Mouse (Mus musculus) heart, embryonic 11.5 days (tissue): ENCODE measurements around the gene Cdpf1. TPM values are rescaled to one million over a fixed set of nuclear protein-coding genes. Genes with fewer than 3 reads are reported as not detected.
"Not testable (repeated sequence)": the region's sequence is repeated elsewhere in the genome, so short reads cannot be mapped to it uniquely, and the experiment has no call there.

Experiments used
- ATAC-seq: fragments of 200-750 bp; cut with Nextera tagmentation; replicated peaks from 2 replicates; pipeline ENCODE4 v1.8.0; 2017; ENCODE audit warnings: moderate library complexity; ENCODE audit not compliant: insufficient number of reproducible peaks, low FRiP score, low TSS enrichment
- H3K27ac ChIP-seq: fragments of 300-500 bp; sonication (generic); 2 replicates; pipeline ENCODE4 v1.5.1; 2014; ENCODE audit warnings: mild to moderate bottlenecking, low read depth, low read length
- H3K27me3 ChIP-seq: fragments of 300-500 bp; sonication (generic); 2 replicates; pipeline ENCODE4 v1.6.1; 2014; ENCODE audit warnings: mild to moderate bottlenecking, low read length, mixed read lengths; ENCODE audit not compliant: control insufficient read depth, insufficient read depth
- H3K36me3 ChIP-seq: fragments of 300-500 bp; sonication (generic); 2 replicates; pipeline ENCODE4 v1.6.1; 2014; ENCODE audit warnings: mild to moderate bottlenecking, low read length, moderate library complexity, mixed read lengths; ENCODE audit not compliant: control insufficient read depth, insufficient read depth
- H3K4me1 ChIP-seq: fragments of 300-500 bp; sonication (generic); 2 replicates; pipeline ENCODE4 v1.6.1; 2014; ENCODE audit warnings: low read length; ENCODE audit not compliant: control insufficient read depth, insufficient read depth
- H3K4me2 ChIP-seq: fragments of 300-500 bp; sonication (generic); 2 replicates; pipeline ENCODE4 v1.6.1; 2014; ENCODE audit warnings: mild to moderate bottlenecking, moderate library complexity
- H3K4me3 ChIP-seq: fragments of 300-500 bp; sonication (generic); 2 replicates; pipeline ENCODE4 v1.5.1; 2014; ENCODE audit warnings: low read depth, low read length
- H3K9ac ChIP-seq: fragments of 300-500 bp; sonication (generic); 2 replicates; pipeline ENCODE4 v1.6.1; 2014; ENCODE audit warnings: mild to moderate bottlenecking, low read depth, low read length, moderate library complexity
- H3K9me3 ChIP-seq: fragments of 300-500 bp; sonication (generic); replicated peaks from 2 replicates; pipeline ENCODE4 v1.6.1; 2016; ENCODE audit warnings: low read length; ENCODE audit not compliant: control insufficient read depth
- WGBS: fragments of 180-500 bp; shearing (Covaris S2); extraction: QIAGEN DNeasy Blood & Tissue Kit; methylation state at CpG from one replicate; pipeline ENCODE4 v1.1.7; 2014; ENCODE audit not compliant: insufficient replicate concordance; 5-methylcytosine and 5-hydroxymethylcytosine counted together
- polyA plus RNA-seq: library from polyadenylated mRNA; unstranded; fragments of >200 nt; fragmentation: Nextera tagmentation; extraction: Ambion mirVana; gene quantifications from 2 replicates; pipeline ENCODE4 v1.2.1, GENCODE M21; 2014

Gene Cdpf1
- polyA plus RNA-seq, 1 experiment from 2014 or later = 37.1 TPM

GRCm38 (mm10) chr15:85783146-85783545 is 28.4 kb downstream of the Cdpf1 start:
- Histone ChIP-seq H3K9me3 (no peaks in the 10 kb centered on the region), H3K36me3 (no peaks in the 10 kb centered on the region), H3K27me3 (no peaks in the 10 kb centered on the region), H3K4me2 (no peak overlapping the region), H3K4me1 (no peaks in the 10 kb centered on the region), H3K4me3 (no peak overlapping the region), H3K27ac (no peak overlapping the region), H3K9ac (no peak overlapping the region)
- WGBS = 87% methylated on average over 4 of the region's 4 CpGs
- ATAC-seq = no peak

- ATAC-seq, H3K4me1 ChIP-seq, H3K9me3 ChIP-seq, H3K4me3 ChIP-seq, H3K9ac ChIP-seq, H3K36me3 ChIP-seq, H3K27me3 ChIP-seq, H3K27ac ChIP-seq, H3K4me2 ChIP-seq: not testable (repeated sequence)
- WGBS = 84% methylated on average over 6 of the region's 6 CpGs
Observed at GRCm38 (mm10) chr15:85778891-85779290, 32.6 kb downstream of the Cdpf1 start.

GRCm38 (mm10) chr15:85776771-85777170 is 34.7 kb downstream of the Cdpf1 start:
- H3K4me2 ChIP-seq = no peak overlapping the region
- H3K4me3 ChIP-seq = no peak overlapping the region
- no peak overlapping the region for H3K27ac ChIP-seq
- 78% methylated on average over 5 of the region's 5 CpGs for WGBS
- ATAC-seq = no peak
- H3K27me3 ChIP-seq = no peaks in the 10 kb centered on the region
- H3K36me3 ChIP-seq = no peaks in the 10 kb centered on the region
- H3K9ac ChIP-seq = no peak overlapping the region
- no peaks in the 10 kb centered on the region for H3K4me1 ChIP-seq
- H3K9me3 ChIP-seq = no peaks in the 10 kb centered on the region

GRCm38 (mm10) chr15:85776241-85776640 is 35.3 kb downstream of the Cdpf1 start:
- H3K27me3 ChIP-seq = no peaks in the 10 kb centered on the region
- no peaks in the 10 kb centered on the region for H3K36me3 ChIP-seq
- WGBS = 81% methylated on average over 1 of the region's 2 CpGs
- H3K9ac ChIP-seq = no peak overlapping the region
- no peak overlapping the region for H3K4me3 ChIP-seq
- H3K4me2 ChIP-seq = no peak overlapping the region
- H3K27ac ChIP-seq = no peak overlapping the region
- no peaks in the 10 kb centered on the region for H3K9me3 ChIP-seq
- H3K4me1 ChIP-seq = no peaks in the 10 kb centered on the region
- no peak for ATAC-seq

- Histone ChIP-seq H3K4me2 (no peak overlapping the region), H3K4me3 (no peak overlapping the region), H3K27ac (no peak overlapping the region), H3K36me3 (no peaks in the 10 kb centered on the region), H3K27me3 (no peaks in the 10 kb centered on the region), H3K9ac (no peak overlapping the region), H3K9me3 (no peaks in the 10 kb centered on the region), H3K4me1 (no peaks in the 10 kb centered on the region)
- ATAC-seq = no peak
- WGBS = 79% methylated on average over 7 of the region's 7 CpGs
Observed at GRCm38 (mm10) chr15:85775001-85775400, 36.5 kb downstream of the Cdpf1 start.

- no peak overlapping the region for H3K4me3 ChIP-seq
- H3K9ac ChIP-seq = no peak overlapping the region
- H3K4me1 ChIP-seq = no peaks in the 10 kb centered on the region
- H3K27ac ChIP-seq = no peak overlapping the region
- no peak for ATAC-seq
- H3K27me3 ChIP-seq = no peaks in the 10 kb centered on the region
- WGBS = 80% methylated on average over 9 of the region's 9 CpGs
- H3K36me3 ChIP-seq = no peaks in the 10 kb centered on the region
- no peak overlapping the region for H3K4me2 ChIP-seq
- H3K9me3 ChIP-seq = no peaks in the 10 kb centered on the region
Observed at GRCm38 (mm10) chr15:85774419-85774818, 37.1 kb downstream of the Cdpf1 start.

- no peak overlapping the region for H3K27ac ChIP-seq
- H3K36me3 ChIP-seq = no peaks in the 10 kb centered on the region
- WGBS = 70% methylated on average over 11 of the region's 11 CpGs
- no peaks in the 10 kb centered on the region for H3K9me3 ChIP-seq
- ATAC-seq = no peak
- no peaks in the 10 kb centered on the region for H3K27me3 ChIP-seq
- no peak overlapping the region for H3K9ac ChIP-seq
- H3K4me3 ChIP-seq = no peak overlapping the region
- no peak overlapping the region for H3K4me2 ChIP-seq
- H3K4me1 ChIP-seq = no peaks in the 10 kb centered on the region
Observed at GRCm38 (mm10) chr15:85772146-85772740, 39.3 kb downstream of the Cdpf1 start.

- Histone ChIP-seq H3K4me1 (no peaks in the 10 kb centered on the region), H3K4me3 (no peak overlapping the region), H3K4me2 (no peak overlapping the region), H3K27ac (no peak overlapping the region), H3K27me3 (no peaks in the 10 kb centered on the region), H3K9me3 (no peaks in the 10 kb centered on the region), H3K36me3 (no peaks in the 10 kb centered on the region), H3K9ac (no peak overlapping the region)
- ATAC-seq = no peak
- 80% methylated on average over 17 of the region's 17 CpGs for WGBS
Observed at GRCm38 (mm10) chr15:85771306-85772121, 40.0 kb downstream of the Cdpf1 start.

GRCm38 (mm10) chr15:85768991-85769390 is 42.5 kb downstream of the Cdpf1 start:
- H3K4me3 ChIP-seq = no peak overlapping the region
- H3K4me2 ChIP-seq = no peak overlapping the region
- no peak overlapping the region for H3K9ac ChIP-seq
- ATAC-seq = no peak
- H3K27me3 ChIP-seq = no peaks in the 10 kb centered on the region
- no peak overlapping the region for H3K27ac ChIP-seq
- no peaks in the 10 kb centered on the region for H3K36me3 ChIP-seq
- no peaks in the 10 kb centered on the region for H3K4me1 ChIP-seq
- no peaks in the 10 kb centered on the region for H3K9me3 ChIP-seq
- WGBS = 88% methylated on average over 8 of the region's 8 CpGs
